Mouse (Mus musculus) telencephalon, adult 2 months (tissue): ENCODE results near the gene Nav1.

Experiments used
- DNase-seq: peaks from one replicate; pipeline ENCODE4 v3.0.0-alpha.2; 2011; ENCODE audit warnings: low read depth, low spot score

The Nav1 gene

GRCm38 (mm10) chr1:135448940-135449339 lies 158.2 kb downstream of the Nav1 start:
- no peak for DNase-seq

GRCm38 (mm10) chr1:135443506-135443905 lies 163.6 kb downstream of the Nav1 start:
- no peak for DNase-seq

GRCm38 (mm10) chr1:135441861-135442260 lies 165.2 kb downstream of the Nav1 start:
- no peak for DNase-seq

- DNase-seq = no peak
Observed at GRCm38 (mm10) chr1:135440986-135441385, 166.1 kb downstream of the Nav1 start.

GRCm38 (mm10) chr1:135438801-135439200 lies 168.3 kb downstream of the Nav1 start:
- DNase-seq = peak; percentile 69

GRCm38 (mm10) chr1:135435823-135436222 lies 171.3 kb downstream of the Nav1 start:
- no peak for DNase-seq

GRCm38 (mm10) chr1:135430669-135431017 lies 176.5 kb downstream of the Nav1 start:
- no peak for DNase-seq

- DNase-seq = peak; percentile 81
Observed at GRCm38 (mm10) chr1:135429901-135430668, 177.0 kb downstream of the Nav1 start, which contains the start of gene Ipo9. TSS of gene Ipo9 (minus strand) at chr1:135430499.

GRCm38 (mm10) chr1:135427390-135427789 lies 179.7 kb downstream of the Nav1 start:
- no peak for DNase-seq

- no peak for DNase-seq
Observed at GRCm38 (mm10) chr1:135426645-135427044, 180.4 kb downstream of the Nav1 start.

GRCm38 (mm10) chr1:135422772-135423171 lies 184.3 kb downstream of the Nav1 start:
- no peak for DNase-seq

- DNase-seq = no peak
Observed at GRCm38 (mm10) chr1:135413996-135414395, 193.1 kb downstream of the Nav1 start.

- no peak for DNase-seq
Observed at GRCm38 (mm10) chr1:135412130-135412529, 195.0 kb downstream of the Nav1 start.

GRCm38 (mm10) chr1:135410967-135411366 lies 196.1 kb downstream of the Nav1 start:
- DNase-seq = no peak

GRCm38 (mm10) chr1:135408973-135409372 lies 198.1 kb downstream of the Nav1 start:
- DNase-seq = no peak

- no peak for DNase-seq
Observed at GRCm38 (mm10) chr1:135405356-135405755, 201.7 kb downstream of the Nav1 start.

GRCm38 (mm10) chr1:135401452-135402110 lies 205.5 kb downstream of the Nav1 start:
- DNase-seq = no peak

GRCm38 (mm10) chr1:135399466-135399865 lies 207.6 kb downstream of the Nav1 start:
- no peak for DNase-seq

- DNase-seq = no peak
Observed at GRCm38 (mm10) chr1:135385161-135385560, 221.9 kb downstream of the Nav1 start.
